Mouse (Mus musculus): Measurements from ENCODE around the gene Stx18.

DNA sequence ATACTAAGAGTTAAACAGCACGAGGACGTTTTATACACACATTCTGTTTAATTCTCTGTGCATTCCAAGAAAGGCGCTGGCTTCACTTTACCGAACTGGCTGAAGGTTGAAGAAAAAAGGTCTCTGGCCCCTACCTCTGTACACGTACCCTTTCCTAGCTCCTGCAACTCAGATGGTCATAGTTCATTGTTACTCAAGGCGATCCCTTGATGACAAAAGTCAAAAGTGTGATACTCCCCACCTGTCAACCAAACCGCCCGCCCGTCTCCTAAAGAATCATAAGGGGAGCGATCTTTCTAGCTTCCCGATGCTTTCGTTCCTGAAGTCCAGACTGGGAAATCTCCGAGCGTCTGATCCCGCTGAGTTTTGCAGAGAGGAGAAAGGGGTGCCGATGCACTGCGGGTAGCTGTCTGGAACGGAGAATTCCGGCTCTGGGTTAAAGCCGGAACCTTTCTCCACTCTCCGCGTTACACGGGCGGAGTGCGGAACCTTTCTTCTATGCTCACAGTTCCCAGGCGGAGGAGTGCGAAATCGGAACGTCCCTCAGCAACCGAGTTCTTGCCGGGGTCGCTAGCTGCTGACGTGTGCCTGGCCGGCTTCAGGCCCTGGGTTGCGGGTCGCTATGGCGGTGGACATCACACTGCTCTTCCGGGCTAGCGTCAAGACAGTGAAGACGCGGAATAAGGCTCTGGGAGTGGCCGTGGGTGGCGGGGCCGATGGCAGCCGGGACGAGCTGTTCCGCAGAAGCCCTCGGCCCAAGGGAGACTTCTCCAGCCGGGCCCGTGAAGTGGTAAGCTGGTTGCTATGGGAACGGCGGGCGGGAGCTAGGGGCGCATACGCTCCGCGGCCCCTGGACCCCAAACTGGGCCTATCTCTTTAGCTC, at the start of gene Stx18:
- TF ChIP-seq CTCF (IDR thresholded peaks at IDR 0.05; ENCODE audit: borderline replicate concordance, control insufficient read depth, extremely low read depth, insufficient read depth, low read length, poor library complexity) (no peak), POLR2A (IDR thresholded peaks at IDR 0.05; ENCODE audit: control insufficient read depth, extremely low read depth, insufficient read depth, low read length, poor library complexity) (no peak; the same call in 1 of the 2 replicates)
